Mouse (Mus musculus) gastrocnemius, adult 2 months (tissue): ENCODE measurements around the gene Ott. TPM values are rescaled to one million over a fixed set of nuclear protein-coding genes. Genes with fewer than 3 reads are reported as not detected.
"Not testable (repeated sequence)": the region's sequence is repeated elsewhere in the genome, so short reads cannot be mapped to it uniquely, and the experiment has no call there.

Experiments used
- DNase-seq: peaks from one replicate; pipeline ENCODE4 v3.0.0; 2022
- H3K27ac ChIP-seq: fragments of 200-600 bp; 2 replicates; pipeline ENCODE4 v1.8.1; 2022; ENCODE audit warnings: mild to moderate bottlenecking
- H3K4me3 ChIP-seq: fragments of 200-600 bp; 2 replicates; pipeline ENCODE4 v1.8.1; 2022; ENCODE audit warnings: mild to moderate bottlenecking, moderate library complexity
- intact Hi-C: fragments of 180-260 bp; cut with DNase I; formaldehyde crosslinking; loops from one replicate; pipeline ENCODE4 v1.15.1; 2025
- long read RNA-seq, 2 experiments: library from polyadenylated mRNA; stranded (forward); transcript quantifications; one replicate each; pipeline ENCODE4 v2.0.0; 2021
- total RNA-seq, 2 experiments: library from RNA; stranded (reverse); gene quantifications; 2 replicates each; pipeline ENCODE4 v1.2.3; 2021

The Ott gene
- not detected for total RNA-seq
- long read RNA-seq, experiment 1: 0 reads
- long read RNA-seq, experiment 2: 0 reads

DNA sequence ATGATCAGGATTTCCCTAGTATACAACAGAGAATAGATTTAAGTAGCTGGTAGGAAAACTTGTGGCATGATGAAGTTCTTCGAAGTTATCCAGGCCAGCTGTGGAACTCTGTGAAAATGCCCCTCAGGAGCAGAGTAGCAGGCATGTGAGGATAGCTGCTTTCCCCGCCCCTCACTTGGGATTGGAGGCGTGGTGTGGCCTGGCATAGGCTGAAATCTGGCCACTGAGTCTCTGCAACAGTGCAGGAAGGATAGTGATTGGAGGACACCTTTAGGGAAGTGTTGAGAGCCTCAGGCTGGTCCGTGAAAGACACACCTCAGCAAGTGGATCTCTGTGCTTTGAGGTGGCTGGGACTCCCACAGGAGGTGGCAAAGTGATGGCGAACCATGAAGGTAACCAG, at the start of gene Ott:
Ott (plus strand) TSS at position 301 of the 400 bp plus-strand sequence.
- intact Hi-C loops, H3K27ac ChIP-seq, DNase-seq, H3K4me3 ChIP-seq: not testable (repeated sequence)

Other genes starting within 250 kb of the Ott start
- not detected for gene Luzp4, start 216.6 kb upstream of the Ott start, total RNA-seq
- gene Gm15093, start 198.1 kb downstream of the Ott start, total RNA-seq: not detected